Mouse (Mus musculus): ENCODE measurements around the gene Socs7. TPM values are rescaled to one million over a fixed set of nuclear protein-coding genes. Genes with fewer than 3 reads are reported as not detected.
A peak's percentile ranks its signal among the peaks of the same experiment; 100 is the strongest.

Socs7 gene
- total RNA-seq, 1 experiment from 2014 or later: 16.1 TPM

DNA sequence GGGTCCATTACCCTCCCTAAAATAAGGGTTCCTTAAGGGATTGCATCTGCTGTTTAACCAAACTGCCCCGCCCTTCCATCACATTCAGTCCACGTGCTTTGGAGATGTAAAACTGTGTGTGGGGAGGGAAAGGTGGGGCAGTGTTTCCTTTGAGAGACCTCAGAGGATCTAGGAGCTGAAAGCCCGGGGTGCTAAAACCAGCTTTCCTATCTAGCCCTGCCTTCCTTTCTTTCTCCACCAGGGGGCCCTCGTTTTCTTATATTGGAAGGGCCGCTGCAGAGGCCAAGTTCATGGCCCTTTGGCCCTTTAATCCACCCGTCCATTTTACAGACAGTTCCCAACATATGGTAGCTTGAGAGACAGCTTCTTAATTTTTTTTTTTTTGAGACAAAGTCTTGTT lies 45.8 kb downstream of the Socs7 start:
- ATAC-seq (replicated peaks; ENCODE audit: low read depth, poor library complexity, severe bottlenecking): peak; percentile 35

DNA sequence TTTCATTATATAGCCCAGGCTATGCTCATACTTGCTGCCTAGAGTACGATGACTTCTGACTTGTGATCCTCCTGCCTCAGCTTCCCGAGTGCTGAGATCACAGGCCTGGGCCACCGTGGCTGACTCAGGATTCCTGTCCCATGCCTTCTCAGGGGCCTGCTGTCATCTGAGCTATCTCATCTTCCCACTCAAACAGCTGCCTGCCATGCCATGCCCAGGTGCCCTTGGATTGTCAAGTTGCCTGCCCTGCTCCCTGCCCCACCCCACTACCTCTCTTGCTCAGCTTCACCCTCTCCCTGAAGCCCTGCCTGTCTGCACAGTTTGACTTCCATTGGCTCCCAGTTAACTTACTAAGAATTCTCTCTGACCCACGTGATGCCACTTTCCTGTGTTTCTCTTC lies 48.6 kb downstream of the Socs7 start:
- no peak for ATAC-seq (replicated peaks; ENCODE audit: low read depth, poor library complexity, severe bottlenecking)

DNA sequence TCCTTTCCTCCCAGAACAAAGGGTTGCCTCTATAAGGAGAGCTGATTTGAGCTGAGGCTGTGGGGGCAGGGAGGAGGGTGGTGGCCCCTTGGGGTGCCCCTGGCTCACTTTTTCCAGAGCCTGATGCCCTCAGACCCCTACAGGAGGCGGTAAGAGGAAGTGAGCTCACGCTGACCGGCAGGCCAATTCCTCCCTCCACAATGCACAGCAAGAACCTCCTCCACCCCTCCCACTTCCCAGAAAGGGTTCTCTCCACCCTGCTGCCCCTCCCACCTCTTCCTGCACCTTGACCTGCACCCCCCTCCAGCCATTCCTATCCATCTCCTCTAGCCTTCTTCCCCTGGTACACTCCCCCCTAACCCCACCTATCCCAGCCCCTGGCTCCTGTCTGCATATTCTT lies 49.8 kb downstream of the Socs7 start:
- peak; percentile 43 for ATAC-seq (replicated peaks; ENCODE audit: low read depth, poor library complexity, severe bottlenecking)

DNA sequence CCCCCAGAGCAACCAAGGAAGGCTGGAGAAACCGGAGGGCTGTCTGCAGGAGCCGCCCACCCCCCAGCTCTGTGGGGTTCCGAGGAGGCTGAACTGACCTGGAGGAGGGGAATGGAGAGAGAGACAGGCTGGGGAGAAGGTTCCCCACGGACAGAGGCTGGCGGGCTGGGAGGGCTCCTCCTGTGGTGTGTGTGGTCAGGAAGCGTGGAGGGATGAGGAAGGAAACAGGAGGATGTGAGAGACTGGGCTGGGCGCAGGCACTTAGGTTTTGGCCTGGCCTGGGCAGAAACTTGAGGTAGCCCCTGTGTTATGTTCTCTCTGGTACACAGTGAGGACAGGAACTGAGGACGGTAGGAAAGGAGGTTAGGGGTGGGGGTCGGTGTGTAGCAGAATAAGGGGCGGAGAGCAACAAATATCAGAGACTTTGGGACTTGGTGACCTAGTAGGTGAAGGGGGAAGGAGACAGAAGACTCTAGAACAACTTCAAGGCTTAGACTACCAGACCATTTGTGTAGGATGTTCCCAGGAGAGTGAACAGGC lies 50.5 kb downstream of the Socs7 start:
- ATAC-seq (replicated peaks; ENCODE audit: low read depth, poor library complexity, severe bottlenecking): peak; percentile 43

DNA sequence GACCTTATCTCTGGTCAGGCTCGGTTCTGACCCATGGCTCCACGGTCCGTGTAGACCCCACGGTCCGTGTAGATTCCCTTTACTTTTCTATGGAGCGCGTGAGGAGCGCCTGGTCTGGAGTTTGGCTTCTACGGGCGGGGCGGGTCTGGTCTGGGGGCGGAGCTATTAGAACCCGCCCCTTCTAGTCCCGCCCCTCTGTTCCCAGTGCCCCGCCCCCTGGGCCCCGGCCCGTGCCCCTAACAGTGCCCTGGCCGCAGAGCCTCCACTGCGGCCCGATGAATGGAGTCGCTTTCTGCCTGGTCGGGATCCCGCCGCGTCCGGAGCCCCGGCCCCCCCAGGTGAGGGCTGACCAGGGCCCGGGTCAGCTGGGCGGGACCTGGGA lies 53.0 kb downstream of the Socs7 start, which contains the start of gene Arhgap23:
Arhgap23 (plus strand) TSS at position 204 of the 382 bp plus-strand sequence.
- ATAC-seq (replicated peaks; ENCODE audit: low read depth, poor library complexity, severe bottlenecking): peak; percentile 64

DNA sequence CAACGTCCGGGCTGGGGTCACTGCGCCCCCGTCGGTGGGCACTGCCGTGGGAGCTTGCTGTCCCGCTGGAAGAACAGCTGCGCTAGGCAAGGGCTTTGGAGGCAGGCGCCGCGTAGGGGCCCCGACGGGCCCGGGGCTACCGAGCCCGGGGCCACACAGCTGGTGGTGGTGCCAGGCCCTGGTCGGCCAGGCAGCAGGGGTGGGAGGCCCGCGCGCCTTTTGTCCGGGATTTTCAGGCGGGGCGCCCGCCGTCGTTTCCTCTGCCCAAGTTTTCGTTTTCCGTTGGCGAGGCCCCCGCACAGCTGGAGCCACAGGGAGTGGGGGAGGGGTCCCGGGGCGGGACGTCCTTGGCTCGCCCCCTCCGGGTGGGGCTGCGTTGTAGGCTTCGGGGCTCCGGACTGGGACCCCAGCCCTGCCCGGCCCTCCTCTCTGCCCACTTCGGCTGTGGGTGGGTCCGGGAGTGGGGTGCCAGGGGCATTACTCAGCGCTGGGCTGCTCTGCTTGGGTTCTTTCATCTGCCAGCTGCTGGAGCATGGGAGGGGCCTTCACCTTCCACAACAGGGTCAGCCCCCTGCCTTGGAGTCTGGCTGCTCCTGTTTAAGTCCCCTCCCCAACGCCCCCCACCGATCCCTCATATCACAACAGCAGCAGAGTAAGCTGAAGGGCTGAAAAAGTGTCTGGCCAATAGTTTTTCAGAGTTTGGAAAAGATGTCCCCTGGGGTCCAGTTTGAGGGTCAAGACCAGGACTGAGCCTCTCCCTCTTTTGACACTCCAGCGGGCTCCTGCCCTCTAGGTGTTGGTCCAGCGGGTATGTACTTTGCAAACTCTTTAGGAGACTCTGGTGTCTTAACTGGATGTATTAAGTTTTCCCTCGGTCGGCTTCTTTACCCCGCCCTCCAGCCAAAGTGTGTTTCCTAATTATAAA lies 53.6 kb downstream of the Socs7 start:
- ATAC-seq (replicated peaks; ENCODE audit: low read depth, poor library complexity, severe bottlenecking): no peak

DNA sequence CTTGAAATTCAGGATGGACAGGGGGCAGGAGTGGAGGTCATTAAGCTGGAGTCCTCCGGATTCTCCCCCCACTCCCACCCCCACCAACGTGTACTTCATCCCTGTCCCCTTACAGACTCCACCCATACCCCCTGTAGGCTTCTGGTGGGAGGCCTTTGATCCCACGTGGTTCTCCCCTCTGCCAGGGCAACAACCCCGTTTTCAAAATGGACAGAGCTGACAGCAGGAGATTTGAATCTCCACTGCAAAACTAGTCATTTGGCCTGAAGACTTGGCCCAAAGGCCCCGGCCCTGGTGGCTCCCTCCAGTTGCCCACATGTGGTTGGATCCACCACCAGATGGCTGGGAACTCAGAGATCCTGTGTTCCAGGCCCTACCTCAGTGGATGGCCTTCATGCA lies 54.3 kb downstream of the Socs7 start:
- ATAC-seq (replicated peaks; ENCODE audit: low read depth, poor library complexity, severe bottlenecking): no peak

DNA sequence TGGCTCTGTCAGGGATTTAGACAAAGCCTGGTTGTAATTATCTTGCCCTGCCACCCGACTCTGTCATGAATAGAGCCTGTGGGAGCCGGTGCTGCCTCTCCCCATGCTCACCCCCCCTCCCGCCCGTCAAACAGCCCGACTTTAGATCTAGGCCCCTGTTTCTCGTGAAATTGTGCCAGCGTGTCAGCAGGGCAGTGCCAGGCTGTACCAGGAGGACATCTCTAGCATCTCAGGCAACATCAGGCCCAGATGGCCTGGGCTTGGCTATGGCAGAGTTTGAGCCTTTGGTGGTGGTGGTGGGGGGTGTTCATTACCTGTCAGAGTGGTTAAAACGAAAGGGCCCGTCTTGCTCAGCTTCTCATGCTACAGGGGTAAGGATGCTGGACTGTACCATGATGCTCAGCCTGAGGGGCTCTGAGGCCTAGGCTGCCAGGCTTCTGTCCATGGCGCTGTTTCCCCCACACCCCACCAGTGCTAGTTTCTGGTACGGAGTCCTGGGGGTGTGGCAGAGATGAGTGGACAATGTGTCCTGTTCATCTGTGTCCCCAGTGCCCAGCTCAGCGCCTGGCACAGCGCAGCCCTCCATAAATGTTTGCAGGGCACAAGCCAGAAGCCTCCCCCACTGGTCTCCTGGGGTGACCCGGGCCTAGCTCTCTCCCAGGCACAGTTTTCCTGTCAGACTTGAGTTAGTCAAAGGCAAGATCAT lies 56.6 kb downstream of the Socs7 start:
- no peak for ATAC-seq (replicated peaks; ENCODE audit: low read depth, poor library complexity, severe bottlenecking)

DNA sequence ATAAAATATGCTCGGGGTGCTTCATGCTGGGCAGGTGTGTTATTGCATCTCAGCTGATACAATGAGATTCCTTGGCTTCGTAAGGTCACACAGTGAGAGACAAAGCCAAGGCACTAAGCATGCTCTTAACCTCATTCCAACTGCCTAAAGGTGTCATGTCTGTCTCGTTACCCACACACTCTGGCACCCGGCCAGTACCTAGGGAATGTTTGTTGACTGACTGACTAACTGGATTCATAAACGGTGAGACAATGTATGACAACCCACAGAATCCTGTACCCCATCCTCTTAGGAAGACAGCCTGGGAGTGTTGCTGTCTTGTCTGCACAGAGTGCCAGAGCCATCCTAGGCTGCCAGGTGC lies 57.2 kb downstream of the Socs7 start:
- no peak for ATAC-seq (replicated peaks; ENCODE audit: low read depth, poor library complexity, severe bottlenecking)

DNA sequence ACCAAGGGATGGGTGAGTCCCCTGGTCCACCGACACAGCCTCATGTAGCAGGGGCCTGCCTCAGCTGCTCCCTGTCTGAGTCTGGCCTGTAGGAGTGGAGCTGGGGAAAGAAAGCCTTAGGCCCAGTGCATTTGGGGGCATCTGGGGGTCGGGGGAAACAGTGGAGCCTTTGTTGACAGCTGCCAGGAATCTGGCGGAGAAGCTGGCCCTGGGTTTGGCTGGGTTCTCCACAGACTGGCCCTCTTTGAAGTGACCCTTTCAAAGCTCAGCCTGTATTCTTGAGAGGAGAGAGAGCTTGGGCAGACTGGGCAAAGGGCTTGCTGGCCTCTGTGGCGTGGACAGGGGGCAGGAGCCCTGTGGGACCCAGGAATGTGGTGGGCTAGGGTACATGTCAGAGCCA lies 60.2 kb downstream of the Socs7 start:
- no peak for ATAC-seq (replicated peaks; ENCODE audit: low read depth, poor library complexity, severe bottlenecking)

DNA sequence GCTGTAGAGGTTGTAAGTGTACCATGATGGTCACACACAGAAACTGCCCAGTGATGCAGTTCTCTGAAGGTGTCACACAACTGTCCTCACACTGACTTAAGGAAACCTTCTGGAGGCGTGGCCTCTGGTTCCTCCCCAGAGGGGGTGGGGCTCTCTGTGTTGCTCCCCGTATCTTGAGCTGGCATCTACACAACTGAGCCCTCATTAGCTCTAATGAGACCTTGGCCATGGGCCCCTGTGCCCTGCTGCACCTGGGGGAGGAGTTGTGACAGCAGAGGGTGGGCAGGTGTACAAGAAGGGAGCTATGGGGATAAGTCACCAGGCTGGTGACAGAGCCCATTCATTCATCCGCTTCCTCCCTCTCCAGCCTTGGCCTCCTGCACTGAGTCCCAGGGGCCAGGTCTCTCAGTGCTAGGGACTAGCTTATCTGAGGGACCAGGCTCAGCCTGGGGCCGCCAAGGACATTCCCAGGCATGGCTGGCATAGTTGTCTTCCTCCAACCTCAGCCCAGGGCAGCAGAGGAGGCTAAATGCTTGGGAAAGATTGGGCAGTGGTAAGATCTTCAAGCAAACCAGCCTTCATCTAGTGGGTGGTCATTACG lies 61.8 kb downstream of the Socs7 start:
- peak; percentile 16 for ATAC-seq (replicated peaks; ENCODE audit: low read depth, poor library complexity, severe bottlenecking)

DNA sequence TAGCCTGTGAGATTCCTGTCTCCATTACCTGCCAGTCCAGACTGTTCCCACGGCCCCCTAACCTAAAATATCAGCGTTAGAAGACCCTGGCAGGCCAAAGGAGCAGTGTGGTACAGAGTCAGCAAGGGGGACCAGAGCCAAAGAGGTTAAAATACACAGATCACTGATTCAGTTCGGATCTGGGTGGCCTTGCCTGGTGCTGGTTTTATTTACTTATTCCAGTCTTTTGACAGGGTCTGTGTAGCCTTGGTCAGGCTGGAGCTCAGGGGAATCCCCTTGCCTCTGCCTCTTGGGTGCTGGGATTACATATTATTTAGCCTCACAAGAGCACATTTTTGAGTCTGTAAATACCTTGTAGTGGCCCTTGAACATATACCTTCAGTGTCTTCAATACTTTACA lies 62.5 kb downstream of the Socs7 start:
- ATAC-seq (replicated peaks; ENCODE audit: low read depth, poor library complexity, severe bottlenecking): no peak

DNA sequence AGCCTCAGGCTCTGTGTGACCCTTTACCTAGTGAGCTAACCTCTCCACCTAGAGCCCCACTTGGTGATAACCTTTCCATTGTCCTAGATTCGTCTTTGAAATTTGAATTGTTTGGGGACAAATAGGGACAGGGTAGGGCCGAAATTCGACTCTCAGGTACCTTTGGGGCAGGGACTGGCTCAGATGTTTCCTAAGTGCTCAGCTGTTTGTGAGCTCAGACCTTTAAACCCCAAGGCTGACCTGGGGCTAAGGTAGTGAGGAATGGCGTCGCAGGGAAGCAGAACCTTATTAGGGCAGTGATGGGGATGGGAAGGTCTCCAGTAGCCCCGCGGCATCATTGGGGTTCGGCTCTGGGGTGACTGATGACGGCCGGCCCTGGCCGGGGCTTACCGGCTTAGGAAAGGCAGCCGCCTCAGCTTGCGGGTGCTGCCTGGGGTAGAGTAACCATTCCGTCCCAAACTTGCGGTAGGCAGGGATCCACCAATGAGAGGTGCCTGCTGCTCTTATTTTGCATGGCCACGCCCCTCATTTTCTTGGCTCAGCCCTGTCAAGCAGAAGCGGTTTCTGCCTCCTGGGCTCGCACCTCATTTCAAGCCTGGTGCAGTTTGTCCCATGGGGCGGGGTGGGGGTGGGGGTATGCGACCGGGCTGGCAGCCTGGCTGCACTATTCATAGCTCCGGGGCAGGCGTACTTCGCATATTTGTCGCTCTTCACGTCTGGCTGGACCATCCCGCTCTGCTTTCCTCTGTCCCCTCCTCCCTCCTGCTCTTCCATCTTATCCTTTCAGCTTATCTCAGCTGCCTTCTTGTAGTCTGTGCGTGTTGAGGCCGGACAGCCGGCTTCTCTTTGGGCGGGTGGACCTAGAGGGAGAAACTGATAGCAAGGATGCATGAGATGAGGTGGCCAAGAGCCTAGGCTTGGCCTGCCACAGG lies 65.7 kb downstream of the Socs7 start:
- peak; percentile 78 for ATAC-seq (replicated peaks; ENCODE audit: low read depth, poor library complexity, severe bottlenecking)

DNA sequence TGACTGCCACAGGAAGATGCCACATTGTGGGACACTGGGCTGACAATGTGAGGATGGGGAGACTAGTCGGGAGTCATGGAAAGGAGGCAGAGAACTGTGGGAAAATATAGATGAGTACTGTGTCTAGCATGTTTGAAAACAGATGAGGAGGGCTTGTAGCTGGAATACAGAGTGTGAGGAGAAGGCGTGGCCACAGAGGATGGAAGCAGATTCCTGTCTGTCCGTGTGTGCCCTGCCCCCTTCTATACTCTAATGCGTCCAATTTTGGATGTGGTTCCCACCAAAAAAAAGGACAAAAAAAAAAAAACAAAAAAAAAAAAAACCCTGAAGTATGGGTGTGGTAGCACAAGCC lies 66.4 kb downstream of the Socs7 start:
- ATAC-seq (replicated peaks; ENCODE audit: low read depth, poor library complexity, severe bottlenecking): no peak

DNA sequence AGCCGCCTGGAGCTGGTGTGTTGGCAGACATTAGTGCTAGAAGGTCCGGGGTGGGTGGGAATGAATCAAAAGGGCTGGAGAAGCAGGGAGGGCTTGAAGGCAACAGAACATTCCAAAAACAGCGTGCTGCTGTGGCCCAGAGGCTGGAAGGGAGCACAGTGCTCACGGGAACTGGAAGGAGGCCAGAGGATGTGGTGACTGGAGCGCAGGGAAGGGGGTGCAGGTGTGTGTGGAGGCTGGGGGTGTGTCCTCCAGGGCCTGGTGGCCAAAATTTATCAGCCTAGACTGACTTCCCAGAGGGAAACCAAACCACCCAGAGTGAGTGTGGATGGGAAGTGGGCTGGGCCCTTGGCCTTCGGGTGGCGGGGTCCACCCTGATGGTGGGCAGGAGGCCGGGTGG lies 67.3 kb downstream of the Socs7 start:
- no peak for ATAC-seq (replicated peaks; ENCODE audit: low read depth, poor library complexity, severe bottlenecking)

DNA sequence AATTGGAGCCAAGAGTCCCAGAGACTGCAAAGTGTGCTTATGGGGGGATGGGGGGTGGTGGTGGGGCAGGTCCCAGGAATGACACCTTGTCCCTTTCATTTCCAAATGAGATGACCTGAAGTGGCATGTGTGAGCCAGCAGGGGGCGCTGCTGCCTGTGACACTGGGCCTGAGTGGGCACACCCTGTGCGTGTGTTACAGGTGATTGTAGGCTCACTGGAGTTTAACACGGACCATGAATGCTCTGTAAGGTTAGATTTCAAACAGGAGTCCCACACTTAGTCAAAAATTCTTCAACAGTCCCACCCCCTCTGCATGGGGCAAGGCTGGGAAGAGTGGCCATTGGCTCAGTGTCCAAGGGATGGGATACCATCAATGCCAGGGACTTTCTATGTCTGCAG lies 69.7 kb downstream of the Socs7 start:
- ATAC-seq (replicated peaks; ENCODE audit: low read depth, poor library complexity, severe bottlenecking): peak; percentile 15; the same call in 1 of the 2 replicates

DNA sequence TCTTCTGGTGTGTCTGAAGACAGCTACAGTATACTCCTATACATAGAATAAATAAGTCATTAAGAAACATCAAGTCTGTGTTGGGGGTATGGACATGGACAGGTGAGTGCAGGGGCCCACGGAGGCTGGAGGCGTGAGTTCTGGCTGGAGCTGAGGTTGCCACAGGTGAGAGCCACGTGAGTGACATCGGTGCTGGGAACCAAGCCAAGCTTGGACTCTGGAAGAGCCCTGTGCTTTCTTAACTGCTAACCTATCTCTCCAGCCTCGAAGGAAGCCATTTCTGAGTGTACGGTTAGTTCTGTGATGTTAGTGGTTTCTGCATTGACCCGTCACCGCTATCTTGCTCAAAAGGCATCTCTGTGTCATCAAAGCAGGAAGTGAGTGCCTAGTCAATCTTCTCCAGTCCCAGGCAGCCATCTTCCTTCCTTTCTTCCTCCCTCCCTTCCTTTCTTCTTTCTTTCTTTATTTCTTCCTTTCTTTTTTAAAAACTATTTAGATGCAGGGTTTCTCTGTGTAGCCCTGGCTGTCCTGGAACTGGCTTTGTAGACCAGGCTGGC lies 70.7 kb downstream of the Socs7 start:
- no peak for ATAC-seq (replicated peaks; ENCODE audit: low read depth, poor library complexity, severe bottlenecking)

DNA sequence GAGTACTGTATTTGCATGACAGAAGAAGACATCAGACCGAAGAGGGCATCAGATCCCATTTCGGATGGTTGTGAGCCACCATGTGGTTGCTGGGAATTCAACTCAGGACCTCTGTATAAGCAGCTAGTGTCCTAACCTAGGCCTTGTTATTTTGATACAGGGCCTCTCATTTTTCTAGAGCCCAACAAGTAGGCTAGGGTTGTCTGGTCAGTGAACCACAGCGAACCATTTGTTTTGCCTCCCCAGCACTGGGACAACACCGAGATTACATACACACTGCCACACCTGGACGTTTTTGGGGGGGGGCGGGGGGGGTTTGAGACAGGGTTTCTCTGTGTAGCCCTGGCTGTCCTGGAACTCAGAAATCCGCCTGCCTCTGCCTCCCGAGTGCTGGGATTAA lies 71.8 kb downstream of the Socs7 start:
- no peak for ATAC-seq (replicated peaks; ENCODE audit: low read depth, poor library complexity, severe bottlenecking)

DNA sequence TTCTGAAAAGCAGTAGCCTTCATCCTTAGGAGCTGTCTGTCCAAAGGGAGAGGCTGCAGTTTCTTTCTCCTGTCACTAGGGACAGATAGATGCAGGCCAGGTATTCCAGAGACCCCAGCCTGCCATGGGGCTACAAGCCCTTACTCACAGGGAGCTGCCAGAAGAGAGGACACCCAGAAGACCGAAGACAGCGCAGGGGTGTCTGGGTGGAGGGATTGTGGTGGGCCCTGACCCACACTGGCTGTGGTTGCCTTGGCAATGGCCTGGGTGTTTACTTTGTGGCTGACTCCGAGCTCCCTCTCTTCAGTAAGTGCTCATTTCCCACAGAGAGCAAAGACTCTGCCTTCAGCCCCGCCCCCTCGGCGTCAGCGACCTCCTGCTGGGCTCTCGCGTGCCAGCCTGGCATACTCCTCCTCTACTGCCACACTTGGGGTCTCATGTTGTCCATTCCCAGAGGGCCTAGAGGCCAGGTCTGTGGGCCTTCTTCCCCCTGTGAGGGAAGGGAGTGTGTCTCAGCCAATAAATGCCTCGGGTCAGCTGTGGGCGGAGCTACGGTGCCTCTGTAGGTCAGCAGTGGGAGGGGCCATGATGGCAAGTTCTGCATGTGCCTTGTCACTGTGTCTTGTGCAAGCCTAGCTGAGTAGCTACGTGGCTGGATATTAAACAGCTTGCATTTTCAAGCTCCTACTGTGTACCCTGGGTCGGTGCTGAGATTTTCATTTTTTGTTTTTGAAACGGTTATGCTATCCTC lies 72.5 kb downstream of the Socs7 start:
- peak; percentile 78 for ATAC-seq (replicated peaks; ENCODE audit: low read depth, poor library complexity, severe bottlenecking)
